Mouse (Mus musculus): ENCODE results near the gene Sbf2. TPM values are rescaled to one million over a fixed set of nuclear protein-coding genes. Genes with fewer than 3 reads are reported as not detected.

Sbf2 gene
- polyA plus RNA-seq, 1 experiment from 2014 or later = 39.1 TPM

DNA sequence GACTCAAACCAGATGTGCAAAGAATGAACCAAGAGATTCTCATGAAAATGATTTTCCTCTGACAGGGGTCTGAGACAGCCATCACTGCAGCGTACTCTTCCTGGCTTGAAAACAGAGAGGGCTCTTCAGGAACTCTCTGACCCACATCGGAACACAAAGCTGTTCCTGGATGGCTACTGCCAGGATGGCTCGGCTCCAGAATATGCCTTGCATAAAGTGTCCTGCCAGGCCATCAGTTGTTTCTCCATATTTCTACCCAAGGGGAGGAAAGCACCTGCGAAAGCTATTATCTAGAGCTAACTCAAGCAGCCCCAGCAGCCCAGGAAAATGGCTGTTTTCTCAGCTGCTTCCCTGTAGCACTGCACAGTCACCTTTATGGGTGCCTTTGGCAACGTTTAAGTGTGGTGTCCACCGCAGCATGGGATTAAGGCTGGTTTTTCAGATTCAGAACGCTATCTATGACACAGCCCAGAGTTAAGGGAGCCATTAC lies 300.3 kb downstream of the Sbf2 start:
- no peaks in the 10 kb centered on the region for H3K4me1 ChIP-seq
- no peak overlapping the region for H3K9ac ChIP-seq
- H3K27ac ChIP-seq = no peak overlapping the region
- ATAC-seq (ENCODE audit: borderline replicate concordance, extremely low read depth, low FRiP score, low TSS enrichment) = no peak
- no peak overlapping the region for H3K4me3 ChIP-seq
- WGBS = 91% methylated on average over 7 of the region's 7 CpGs
- H3K36me3 ChIP-seq = peaks cover 56% of the 10 kb centered on the region
- H3K27me3 ChIP-seq = no peaks in the 10 kb centered on the region
- no peak overlapping the region for H3K4me2 ChIP-seq
- no peaks in the 10 kb centered on the region for H3K9me3 ChIP-seq

DNA sequence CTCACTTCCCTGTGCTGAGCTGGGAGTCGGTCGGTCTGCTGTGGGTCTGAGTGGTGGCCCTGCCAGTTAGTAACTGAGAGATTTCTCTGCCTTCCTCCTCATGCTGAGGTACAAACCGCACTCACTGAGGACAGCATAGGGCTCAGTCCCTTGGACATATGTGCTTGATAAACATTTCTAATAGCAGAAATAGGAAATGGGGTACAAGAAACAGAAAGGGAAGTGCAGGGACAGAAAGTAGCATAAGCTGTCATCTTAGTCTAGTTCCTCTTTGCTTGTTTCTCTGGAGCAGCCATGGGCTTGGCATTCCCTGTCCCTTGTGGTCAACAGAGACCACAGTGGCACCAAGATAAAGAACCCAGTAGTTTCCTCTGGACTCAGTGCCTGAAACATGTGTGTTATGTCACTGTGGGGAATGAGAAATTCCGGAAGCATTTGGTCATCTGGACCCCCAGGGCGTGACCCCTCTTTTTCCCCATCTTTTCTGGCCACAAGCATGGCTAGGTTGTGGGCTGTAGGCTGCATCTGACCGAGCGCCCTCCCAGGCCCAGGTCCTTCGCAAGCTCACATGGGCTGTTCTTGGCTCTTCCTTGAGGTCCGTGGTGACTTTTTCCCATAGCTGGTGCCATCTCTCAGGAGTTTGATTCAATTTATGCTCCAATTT lies 301.2 kb downstream of the Sbf2 start:
- Histone ChIP-seq H3K4me2 (no peak overlapping the region), H3K36me3 (peaks cover 57% of the 10 kb centered on the region), H3K4me3 (no peak overlapping the region), H3K9me3 (no peaks in the 10 kb centered on the region), H3K27ac (no peak overlapping the region), H3K27me3 (no peaks in the 10 kb centered on the region), H3K9ac (no peak overlapping the region), H3K4me1 (no peaks in the 10 kb centered on the region)
- WGBS = 86% methylated on average over 9 of the region's 9 CpGs
- ATAC-seq (ENCODE audit: borderline replicate concordance, extremely low read depth, low FRiP score, low TSS enrichment) = no peak

DNA sequence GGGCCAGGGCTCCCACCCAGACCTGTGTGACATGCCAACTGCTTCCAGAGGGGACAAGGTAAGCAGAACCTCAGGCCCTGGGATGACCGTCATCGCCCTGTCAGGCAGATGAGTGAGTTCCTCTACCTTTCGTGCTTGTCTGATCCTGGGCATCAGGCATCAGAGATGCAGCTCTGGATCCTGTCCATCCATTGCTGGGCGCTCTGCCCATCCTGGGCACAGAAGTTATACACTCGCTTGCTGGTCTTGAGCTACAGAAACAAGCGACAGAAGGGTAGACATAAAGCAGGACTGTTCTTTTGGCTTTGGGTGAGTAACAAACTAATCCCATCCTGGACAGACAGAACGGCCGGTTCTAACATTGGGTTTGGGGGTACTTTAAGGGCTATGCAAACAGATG lies 305.5 kb downstream of the Sbf2 start:
- H3K4me3 ChIP-seq = no peak overlapping the region
- 88% methylated on average over 8 of the region's 8 CpGs for WGBS
- H3K27me3 ChIP-seq = no peaks in the 10 kb centered on the region
- no peak overlapping the region for H3K9ac ChIP-seq
- peaks cover 35% of the 10 kb centered on the region for H3K36me3 ChIP-seq
- no peak for ATAC-seq (ENCODE audit: borderline replicate concordance, extremely low read depth, low FRiP score, low TSS enrichment)
- no peak overlapping the region for H3K27ac ChIP-seq
- no peaks in the 10 kb centered on the region for H3K9me3 ChIP-seq
- no peak overlapping the region for H3K4me2 ChIP-seq
- no peaks in the 10 kb centered on the region for H3K4me1 ChIP-seq

DNA sequence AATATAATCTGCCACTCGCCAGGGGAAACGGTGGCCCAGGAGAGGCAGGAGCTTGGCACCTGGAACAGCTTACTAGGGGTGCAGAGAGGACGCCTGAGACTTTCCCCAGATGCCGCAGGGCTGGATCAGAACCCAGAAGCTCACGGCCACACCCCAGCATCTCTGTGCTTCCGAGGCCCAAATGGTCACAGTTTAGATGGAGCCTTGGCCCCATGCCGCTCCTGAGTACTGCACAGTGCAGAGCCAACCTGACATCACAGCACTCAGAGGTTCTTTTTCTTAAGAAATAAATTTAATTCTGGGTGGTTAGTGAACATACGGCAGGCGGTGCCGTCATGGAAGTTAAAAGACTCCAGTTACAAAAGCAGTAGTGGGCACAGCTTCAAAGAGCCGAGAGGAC lies 307.0 kb downstream of the Sbf2 start:
- no peaks in the 10 kb centered on the region for H3K4me1 ChIP-seq
- H3K9ac ChIP-seq = no peak overlapping the region
- no peak overlapping the region for H3K27ac ChIP-seq
- peaks cover 21% of the 10 kb centered on the region for H3K36me3 ChIP-seq
- no peaks in the 10 kb centered on the region for H3K9me3 ChIP-seq
- no peak overlapping the region for H3K4me2 ChIP-seq
- H3K4me3 ChIP-seq = no peak overlapping the region
- ATAC-seq (ENCODE audit: borderline replicate concordance, extremely low read depth, low FRiP score, low TSS enrichment) = no peak
- H3K27me3 ChIP-seq = no peaks in the 10 kb centered on the region
- whole genome bisulfite sequencing = 84% methylated on average over 11 of the region's 11 CpGs

DNA sequence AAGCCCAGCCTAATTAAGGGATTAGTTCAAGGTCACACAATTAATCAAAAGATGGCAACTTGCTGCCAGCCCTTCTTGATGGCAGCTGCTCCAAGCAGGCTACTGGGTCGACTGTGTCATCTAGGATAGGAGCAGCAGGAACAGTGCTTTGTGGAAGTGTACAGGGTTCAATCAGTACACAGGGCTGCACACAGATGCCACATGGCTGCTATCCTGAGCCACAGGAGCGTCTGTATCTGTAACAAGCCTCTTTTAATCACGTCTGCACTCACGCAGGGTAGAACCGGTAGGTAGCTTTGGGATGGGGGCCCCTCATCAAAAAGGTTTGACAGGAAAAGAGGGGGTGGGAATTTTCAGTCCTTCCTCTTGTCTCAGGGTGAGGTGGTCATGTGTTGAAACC lies 308.4 kb downstream of the Sbf2 start:
- H3K36me3 ChIP-seq = peaks cover 10% of the 10 kb centered on the region
- no peaks in the 10 kb centered on the region for H3K4me1 ChIP-seq
- H3K9ac ChIP-seq = no peak overlapping the region
- no peak overlapping the region for H3K4me3 ChIP-seq
- no peak for ATAC-seq (ENCODE audit: borderline replicate concordance, extremely low read depth, low FRiP score, low TSS enrichment)
- H3K27me3 ChIP-seq = no peaks in the 10 kb centered on the region
- 67% methylated on average over 5 of the region's 5 CpGs for WGBS
- no peaks in the 10 kb centered on the region for H3K9me3 ChIP-seq
- H3K4me2 ChIP-seq = no peak overlapping the region
- H3K27ac ChIP-seq = no peak overlapping the region

DNA sequence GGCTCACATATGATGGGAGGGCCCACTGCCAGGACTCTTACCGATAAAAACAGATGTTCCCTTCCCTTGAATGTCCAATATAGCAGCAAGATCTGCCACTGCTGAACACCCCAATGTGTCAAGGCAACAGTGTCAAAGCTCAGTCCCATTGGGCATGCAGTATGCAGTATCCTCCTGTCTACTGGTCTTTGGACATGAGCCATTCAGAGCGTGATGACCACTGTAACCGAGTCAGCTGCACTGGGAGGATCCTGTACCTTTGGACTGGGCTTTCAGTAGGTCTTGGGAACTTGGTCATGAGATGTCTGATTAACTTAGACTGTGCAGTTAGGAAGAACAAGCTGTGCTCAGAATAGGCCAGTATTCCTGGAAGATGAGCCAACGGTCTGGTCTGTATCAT lies 309.2 kb downstream of the Sbf2 start:
- no peaks in the 10 kb centered on the region for H3K9me3 ChIP-seq
- H3K27ac ChIP-seq = no peak overlapping the region
- no peak overlapping the region for H3K4me2 ChIP-seq
- H3K4me3 ChIP-seq = no peak overlapping the region
- no peak overlapping the region for H3K9ac ChIP-seq
- H3K4me1 ChIP-seq = no peaks in the 10 kb centered on the region
- H3K27me3 ChIP-seq = no peaks in the 10 kb centered on the region
- ATAC-seq (ENCODE audit: borderline replicate concordance, extremely low read depth, low FRiP score, low TSS enrichment) = no peak
- WGBS = 83% methylated on average over 4 of the region's 4 CpGs
- H3K36me3 ChIP-seq = peaks cover 8% of the 10 kb centered on the region

DNA sequence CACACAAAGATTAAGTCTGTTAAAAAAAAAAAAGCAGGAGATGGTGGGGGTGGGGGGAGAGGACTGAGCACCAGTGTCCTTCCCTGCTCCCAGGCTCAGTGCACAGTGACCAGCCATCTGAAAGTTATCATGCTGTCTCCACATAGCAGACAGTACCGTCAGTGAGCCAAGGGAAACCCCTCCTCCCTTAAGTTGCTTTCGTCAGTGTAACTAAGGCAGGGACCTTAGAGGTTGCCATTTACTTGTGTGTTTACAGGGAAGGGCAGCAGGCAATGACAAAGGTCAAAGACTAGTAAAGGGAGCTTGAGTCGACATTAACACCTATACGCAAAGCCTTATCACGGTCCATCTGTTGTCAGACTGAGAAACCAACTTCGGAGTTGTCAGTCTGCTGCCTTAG lies 311.8 kb downstream of the Sbf2 start:
- 57% methylated on average over 6 of the region's 6 CpGs for WGBS
- no peak overlapping the region for H3K4me3 ChIP-seq

DNA sequence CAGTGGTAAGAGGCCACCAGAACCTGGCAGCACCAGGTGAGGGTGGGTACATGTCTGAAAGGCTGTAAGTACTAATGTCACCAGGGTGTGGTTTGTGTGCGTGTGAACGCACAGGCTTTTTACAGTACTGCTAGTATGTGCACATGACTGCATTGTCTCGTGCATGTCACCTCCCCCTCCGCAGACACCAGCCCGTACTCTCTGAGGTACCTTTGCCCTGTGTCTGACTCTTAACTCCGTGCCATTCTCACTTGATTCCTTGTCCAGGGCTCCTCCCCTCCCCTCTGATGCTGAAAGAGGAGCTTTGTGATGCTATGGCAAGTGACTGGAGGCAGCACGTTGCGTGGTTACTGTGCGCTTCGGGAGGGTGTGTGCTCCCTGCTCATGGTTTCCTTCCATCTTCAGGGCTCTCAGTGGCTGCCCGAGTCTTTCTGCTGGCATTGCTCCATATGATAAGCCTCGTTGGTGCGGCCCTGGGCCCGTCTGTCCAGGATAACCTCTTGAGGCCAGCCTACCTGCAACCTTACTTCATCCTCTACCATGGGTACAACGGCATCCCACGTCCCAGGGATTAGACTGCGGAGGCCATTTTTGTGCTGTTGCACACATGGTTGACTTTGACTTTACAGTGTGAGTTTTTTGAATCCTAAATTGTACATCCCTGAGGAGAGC lies 315.8 kb downstream of the Sbf2 start:
- Histone ChIP-seq H3K4me2 (no peak overlapping the region), H3K9ac (no peak overlapping the region), H3K36me3 (no peaks in the 10 kb centered on the region), H3K27me3 (no peaks in the 10 kb centered on the region), H3K4me3 (no peak overlapping the region), H3K9me3 (no peaks in the 10 kb centered on the region), H3K27ac (no peak overlapping the region), H3K4me1 (peaks cover 17% of the 10 kb centered on the region)
- WGBS = 80% methylated on average over 17 of the region's 17 CpGs
- ATAC-seq (ENCODE audit: borderline replicate concordance, extremely low read depth, low FRiP score, low TSS enrichment) = no peak

More for the DNA sequence above, 311.8 kb downstream of the Sbf2 start:
- ATAC-seq (ENCODE audit: borderline replicate concordance, extremely low read depth, low FRiP score, low TSS enrichment) = no peak
- Histone ChIP-seq H3K27ac (no peak overlapping the region), H3K4me1 (0 out of 2 replicates have a peak, but pooled peaks cover 3% of the 10 kb centered on the region), H3K9ac (no peak overlapping the region), H3K4me2 (no peak overlapping the region), H3K9me3 (no peaks in the 10 kb centered on the region), H3K27me3 (no peaks in the 10 kb centered on the region), H3K36me3 (no peaks in the 10 kb centered on the region; the same call in 1 of the 2 replicates)

DNA sequence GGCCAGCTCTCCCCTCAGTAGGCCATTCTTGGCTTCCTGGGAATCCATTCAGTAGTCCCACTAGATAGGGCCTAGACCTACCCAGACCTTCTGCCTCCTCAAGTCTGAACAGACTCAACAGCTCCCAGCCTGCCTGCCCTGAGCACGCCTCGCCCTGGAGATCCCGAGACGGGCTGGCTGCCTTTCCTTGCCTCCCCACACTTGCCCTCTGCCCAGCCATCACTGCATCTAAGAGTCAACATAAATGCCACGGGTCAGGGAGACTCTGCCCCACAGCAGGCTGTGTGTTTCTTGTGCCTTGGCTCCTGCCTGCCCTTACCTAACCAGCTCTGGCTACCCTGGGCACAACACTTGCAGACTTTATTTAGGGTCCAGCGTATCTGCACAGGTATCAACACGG lies 316.6 kb downstream of the Sbf2 start:
- 79% methylated on average over 7 of the region's 7 CpGs for WGBS
- no peaks in the 10 kb centered on the region for H3K36me3 ChIP-seq
- H3K4me3 ChIP-seq = no peak overlapping the region
- H3K27me3 ChIP-seq = no peaks in the 10 kb centered on the region
- H3K4me2 ChIP-seq = no peak overlapping the region
- no peaks in the 10 kb centered on the region for H3K9me3 ChIP-seq
- no peak for ATAC-seq (ENCODE audit: borderline replicate concordance, extremely low read depth, low FRiP score, low TSS enrichment)
- peaks cover 17% of the 10 kb centered on the region for H3K4me1 ChIP-seq
- no peak overlapping the region for H3K9ac ChIP-seq
- peak overlapping the region; percentile 86 for H3K27ac ChIP-seq

DNA sequence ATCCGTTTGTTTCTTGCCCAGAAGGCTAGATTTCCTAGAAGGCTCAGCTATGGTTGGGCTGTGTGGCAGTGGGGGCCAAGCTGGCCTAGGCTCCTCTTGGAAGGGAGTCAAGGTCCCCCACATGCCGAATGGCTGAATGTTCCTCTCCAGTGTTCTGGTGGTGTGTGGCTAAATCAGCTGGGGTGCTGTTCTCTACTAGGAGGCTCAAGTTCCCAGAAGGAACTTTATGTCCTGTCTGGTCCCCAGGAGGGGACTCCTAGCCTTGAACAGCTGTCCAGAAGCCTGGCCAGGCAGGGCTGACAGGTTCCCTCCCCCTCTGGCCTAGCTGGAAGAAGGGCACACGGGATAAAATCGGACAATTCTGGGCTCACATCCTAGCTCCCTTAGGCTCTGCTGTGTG lies 317.1 kb downstream of the Sbf2 start:
- Histone ChIP-seq H3K27me3 (no peaks in the 10 kb centered on the region), H3K9ac (no peak overlapping the region), H3K4me3 (no peak overlapping the region), H3K36me3 (no peaks in the 10 kb centered on the region), H3K27ac (peak overlapping the region; percentile 86), H3K9me3 (no peaks in the 10 kb centered on the region), H3K4me2 (no peak overlapping the region), H3K4me1 (peaks cover 17% of the 10 kb centered on the region)
- no peak; the same call in 1 of the 2 replicates for ATAC-seq (ENCODE audit: borderline replicate concordance, extremely low read depth, low FRiP score, low TSS enrichment)
- WGBS = 33% methylated on average over 4 of the region's 4 CpGs

DNA sequence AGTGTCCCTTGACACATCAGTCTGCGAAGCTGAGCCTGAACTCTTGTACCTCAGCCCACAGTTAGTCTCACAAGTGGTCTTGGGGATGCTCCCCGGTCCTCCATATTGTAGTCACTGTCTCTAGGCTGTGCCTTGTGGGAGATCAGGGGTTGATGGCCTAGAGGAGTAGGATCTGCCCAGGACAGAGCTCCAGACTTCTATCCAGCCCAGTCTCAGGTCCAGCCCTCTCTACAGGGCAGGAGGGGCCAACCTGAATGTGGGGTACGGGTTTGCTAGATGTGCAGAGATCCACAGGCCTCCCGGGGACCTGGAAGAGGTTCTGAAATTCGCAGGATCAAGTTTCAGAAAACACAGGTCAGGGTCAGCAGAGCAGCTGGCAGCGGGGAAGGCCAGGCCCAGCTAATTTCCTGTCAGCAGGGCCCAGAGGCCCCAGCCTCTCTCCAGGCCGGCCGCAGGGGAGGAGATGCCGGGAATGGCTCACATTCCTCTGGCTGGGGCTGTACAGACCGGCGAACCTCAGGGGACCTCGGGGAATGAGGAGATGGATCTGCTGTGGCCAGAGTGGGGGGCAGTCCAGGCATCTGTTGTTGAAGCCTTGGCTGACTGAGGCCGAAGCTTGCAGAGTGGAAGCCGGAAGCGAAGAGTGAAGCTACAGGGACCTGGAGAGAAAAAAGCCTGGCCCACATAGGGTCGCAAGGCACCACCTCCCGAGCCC lies 317.7 kb downstream of the Sbf2 start:
- 0 out of 2 replicates have a peak overlapping the region, but pooled peaks have one; percentile 9 for H3K4me2 ChIP-seq
- ATAC-seq (ENCODE audit: borderline replicate concordance, extremely low read depth, low FRiP score, low TSS enrichment) = peak; percentile 89
- H3K36me3 ChIP-seq = no peaks in the 10 kb centered on the region
- WGBS = 18% methylated on average over 17 of the region's 17 CpGs
- peak overlapping the region; percentile 86 for H3K27ac ChIP-seq
- no peaks in the 10 kb centered on the region for H3K27me3 ChIP-seq
- peaks cover 17% of the 10 kb centered on the region for H3K4me1 ChIP-seq
- H3K9ac ChIP-seq = no peak overlapping the region
- H3K9me3 ChIP-seq = no peaks in the 10 kb centered on the region
- H3K4me3 ChIP-seq = no peak overlapping the region

DNA sequence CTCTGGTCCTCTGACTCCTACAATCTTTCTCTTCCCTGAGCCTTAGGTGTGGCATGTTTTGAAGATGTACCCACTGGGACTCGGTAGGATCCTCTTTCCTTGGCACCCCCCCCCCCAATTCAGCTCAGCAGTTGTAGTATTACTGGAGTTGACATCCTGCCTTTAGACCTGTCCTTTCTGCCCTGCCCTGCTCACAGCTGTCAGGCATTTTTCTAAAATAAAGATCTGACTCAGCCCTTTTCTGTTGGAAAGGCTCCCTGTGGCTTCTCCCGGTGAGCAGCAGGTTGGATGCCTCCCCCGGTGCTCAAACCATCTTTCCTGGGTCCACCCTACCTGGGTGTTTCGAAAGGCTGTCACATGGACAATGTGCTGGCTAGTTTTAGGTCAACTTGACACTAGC lies 325.1 kb downstream of the Sbf2 start:
- H3K27ac ChIP-seq = 0 out of 2 replicates have a peak overlapping the region, but pooled peaks have one; percentile 77
- no peak overlapping the region for H3K9ac ChIP-seq
- no peak for ATAC-seq (ENCODE audit: borderline replicate concordance, extremely low read depth, low FRiP score, low TSS enrichment)
- H3K36me3 ChIP-seq = no peaks in the 10 kb centered on the region
- H3K4me1 ChIP-seq = peaks cover 27% of the 10 kb centered on the region
- H3K4me2 ChIP-seq = no peak overlapping the region
- WGBS = 66% methylated on average over 4 of the region's 4 CpGs
- H3K9me3 ChIP-seq = no peaks in the 10 kb centered on the region
- no peak overlapping the region for H3K4me3 ChIP-seq
- no peaks in the 10 kb centered on the region for H3K27me3 ChIP-seq
